Mouse (Mus musculus): ENCODE data around the gene Prom2. TPM values are rescaled to one million over a fixed set of nuclear protein-coding genes. Genes with fewer than 3 reads are reported as not detected.

Gene Prom2
- under 1 TPM in 1 of 2 experiments, not detected in 1; 0.05 TPM for total RNA-seq (2021)

- DNase-seq (ENCODE audit: extremely low spot score in 1 of 2, low spot score in 1 of 2) = no peak
These were observed at the start of gene Prom2 for GRCm38 (mm10) chr2:127541185-127541584. Gene Prom2, minus strand, starts transcription at chr2:127541467.

- DNase-seq (ENCODE audit: extremely low spot score in 1 of 2, low spot score in 1 of 2) = no peak
These were observed 49.6 kb upstream of the Prom2 start for GRCm38 (mm10) chr2:127590840-127591239.

GRCm38 (mm10) chr2:127590204-127590603 lies 48.9 kb upstream of the Prom2 start:
- no peak for DNase-seq (ENCODE audit: extremely low spot score in 1 of 2, low spot score in 1 of 2)

GRCm38 (mm10) chr2:127588897-127589296 lies 47.6 kb upstream of the Prom2 start:
- no peak for DNase-seq (ENCODE audit: extremely low spot score in 1 of 2, low spot score in 1 of 2)

GRCm38 (mm10) chr2:127587514-127587844 lies 46.2 kb upstream of the Prom2 start:
- DNase-seq (ENCODE audit: extremely low spot score in 1 of 2, low spot score in 1 of 2) = no peak

- DNase-seq (ENCODE audit: extremely low spot score in 1 of 2, low spot score in 1 of 2) = peak; percentile 73 to 80
These were observed 45.6 kb upstream of the Prom2 start, which contains the start of the genes Zfp661 and Mrps5 for GRCm38 (mm10) chr2:127586694-127587513. Gene Zfp661, minus strand, starts transcription at chr2:127587094. Gene Mrps5, plus strand, starts transcription at chr2:127587222.

- DNase-seq (ENCODE audit: extremely low spot score in 1 of 2, low spot score in 1 of 2) = peak; percentile 79 to 91
These were observed 43.2 kb upstream of the Prom2 start for GRCm38 (mm10) chr2:127584436-127584858.

GRCm38 (mm10) chr2:127573322-127573721 lies 32.1 kb upstream of the Prom2 start:
- DNase-seq (ENCODE audit: extremely low spot score in 1 of 2, low spot score in 1 of 2) = no peak

- peak; percentile 81 to 98 for DNase-seq (ENCODE audit: extremely low spot score in 1 of 2, low spot score in 1 of 2)
These were observed 18.1 kb upstream of the Prom2 start for GRCm38 (mm10) chr2:127559070-127559966.

- DNase-seq (ENCODE audit: extremely low spot score in 1 of 2, low spot score in 1 of 2) = peak in 1 of 2 experiments; percentile 48
These were observed 9.8 kb upstream of the Prom2 start for GRCm38 (mm10) chr2:127551078-127551477.

GRCm38 (mm10) chr2:127550446-127550845 lies 9.2 kb upstream of the Prom2 start:
- DNase-seq (ENCODE audit: extremely low spot score in 1 of 2, low spot score in 1 of 2) = no peak

- no peak for DNase-seq (ENCODE audit: extremely low spot score in 1 of 2, low spot score in 1 of 2)
These were observed 8.4 kb upstream of the Prom2 start for GRCm38 (mm10) chr2:127549711-127550110.

- DNase-seq (ENCODE audit: extremely low spot score in 1 of 2, low spot score in 1 of 2) = no peak
These were observed 7.2 kb upstream of the Prom2 start for GRCm38 (mm10) chr2:127548342-127549074.

GRCm38 (mm10) chr2:127541697-127542096 lies 430 bp upstream of the Prom2 start:
- no peak for DNase-seq (ENCODE audit: extremely low spot score in 1 of 2, low spot score in 1 of 2)

- peak in 1 of 2 experiments; percentile 45 for DNase-seq (ENCODE audit: extremely low spot score in 1 of 2, low spot score in 1 of 2)
These were observed 1.8 kb downstream of the Prom2 start for GRCm38 (mm10) chr2:127539494-127539893.

- DNase-seq (ENCODE audit: extremely low spot score in 1 of 2, low spot score in 1 of 2) = no peak
These were observed 3.7 kb downstream of the Prom2 start for GRCm38 (mm10) chr2:127537548-127537947.

GRCm38 (mm10) chr2:127535363-127535762 lies 5.9 kb downstream of the Prom2 start:
- no peak for DNase-seq (ENCODE audit: extremely low spot score in 1 of 2, low spot score in 1 of 2)

- no peak for DNase-seq (ENCODE audit: extremely low spot score in 1 of 2, low spot score in 1 of 2)
These were observed 8.9 kb downstream of the Prom2 start for GRCm38 (mm10) chr2:127532379-127532778.

- no peak for DNase-seq (ENCODE audit: extremely low spot score in 1 of 2, low spot score in 1 of 2)
These were observed 9.7 kb downstream of the Prom2 start for GRCm38 (mm10) chr2:127531592-127531991.

GRCm38 (mm10) chr2:127530418-127530817 lies 10.8 kb downstream of the Prom2 start:
- DNase-seq (ENCODE audit: extremely low spot score in 1 of 2, low spot score in 1 of 2) = no peak
